Mouse (Mus musculus) CH12.LX (cell line): Measurements from ENCODE around the gene Usp11. TPM values are rescaled to one million over a fixed set of nuclear protein-coding genes. Genes with fewer than 3 reads are reported as not detected.

Source experiments
- DNase-seq: peaks from one replicate; pipeline ENCODE4 v3.0.0-alpha.2; 2013; ENCODE audit errors: extremely low read depth
- H3K27ac ChIP-seq: 2 replicates; pipeline ENCODE4 v1.5.1; 2012; ENCODE audit warnings: low read depth, mild to moderate bottlenecking, control low read depth, moderate library complexity; ENCODE audit not compliant: insufficient read depth
- H3K27me3 ChIP-seq: replicated peaks from 2 replicates; pipeline ENCODE3; 2012; ENCODE audit warnings: inconsistent platforms
- H3K36me3 ChIP-seq, 2 experiments: replicated peaks in 1 of 2; 2 replicates each; pipeline versions ENCODE3 to v1.6.1; 2012; ENCODE audit warnings: inconsistent platforms in 1 of 2, low read length in 1 of 2, mild to moderate bottlenecking in 1 of 2, mixed read lengths in 1 of 2, moderate library complexity in 1 of 2; ENCODE audit not compliant: control insufficient read depth in 1 of 2, insufficient read depth in 1 of 2
- H3K4me1 ChIP-seq, 2 experiments: 2 replicates each; pipeline ENCODE4 v1.6.1; 2012; ENCODE audit warnings: inconsistent platforms in 1 of 2, moderate library complexity in 1 of 2; ENCODE audit not compliant: insufficient read depth in 2 of 2, control insufficient read depth in 1 of 2
- H3K4me2 ChIP-seq: 2 replicates; pipeline ENCODE4 v1.6.1; 2012; ENCODE audit warnings: low read depth, mild to moderate bottlenecking, control low read depth; ENCODE audit not compliant: poor library complexity, insufficient read depth, severe bottlenecking
- H3K4me3 ChIP-seq, 3 experiments: fragments of 150-350 bp in 1 of 3; sonication (generic) in 1 of 3; replicated peaks in 1 of 3; 2 replicates each; pipeline versions ENCODE3 to v1.5.1; 2011 to 2012; ENCODE audit warnings: low read depth in 2 of 3, low read length in 2 of 3, mild to moderate bottlenecking in 2 of 3, moderate library complexity in 2 of 3, control low read depth in 1 of 3, improper control_type of control experiment in 1 of 3, inconsistent platforms in 1 of 3, mixed read lengths in 1 of 3; ENCODE audit not compliant: poor library complexity in 1 of 3
- H3K79me2 ChIP-seq: replicated peaks from 2 replicates; pipeline ENCODE4 v1.6.1; 2012; ENCODE audit warnings: mild to moderate bottlenecking, moderate library complexity; ENCODE audit not compliant: control insufficient read depth, poor library complexity, insufficient read depth, severe bottlenecking; ENCODE audit errors: extremely low read depth
- H3K9ac ChIP-seq: 2 replicates; pipeline ENCODE4 v1.6.1; 2012; ENCODE audit warnings: low read depth, mild to moderate bottlenecking, control low read depth, moderate library complexity; ENCODE audit not compliant: insufficient read depth
- H3K9me3 ChIP-seq: replicated peaks from 2 replicates; pipeline ENCODE3; 2012; ENCODE audit warnings: low read length, inconsistent platforms, mixed read lengths
- BHLHE40 ChIP-seq: IDR thresholded peaks from 2 replicates; pipeline ENCODE4 v1.6.1; 2011; ENCODE audit warnings: mild to moderate bottlenecking, low read depth, low read length, improper control_type of control experiment
- CTCF ChIP-seq, 2 experiments: IDR thresholded peaks in 1 of 2; conservative IDR thresholded peaks in 1 of 2; 2 replicates each; pipeline ENCODE4 v1.5.1; 2011 to 2012; ENCODE audit warnings: low read depth in 2 of 2, low read length in 2 of 2, improper control_type of control experiment in 1 of 2, inconsistent platforms in 1 of 2, mild to moderate bottlenecking in 1 of 2, moderate library complexity in 1 of 2
- ELF1 ChIP-seq: IDR thresholded peaks from 2 replicates; pipeline ENCODE4 v1.6.1; 2014; ENCODE audit warnings: low read depth, mild to moderate bottlenecking, inconsistent platforms, low read length, improper control_type of control experiment
- EP300 ChIP-seq: IDR thresholded peaks from 2 replicates; pipeline ENCODE4 v1.6.1; 2011; ENCODE audit warnings: low read length, improper control_type of control experiment
- IRF4 ChIP-seq: IDR thresholded peaks from 2 replicates; pipeline ENCODE4 v1.6.1; 2014; ENCODE audit warnings: low read depth, mild to moderate bottlenecking, inconsistent platforms, low read length, improper control_type of control experiment
- JUN ChIP-seq: IDR thresholded peaks from 2 replicates; pipeline ENCODE4 v1.6.1; 2011; ENCODE audit warnings: low read depth, mild to moderate bottlenecking, low read length, improper control_type of control experiment, moderate library complexity; ENCODE audit not compliant: insufficient read depth
- KAT2A ChIP-seq: IDR thresholded peaks from 2 replicates; pipeline ENCODE4 v1.6.1; 2012; ENCODE audit warnings: low read length, improper control_type of control experiment, inconsistent platforms; ENCODE audit not compliant: insufficient replicate concordance
- MAFK ChIP-seq: IDR thresholded peaks from 2 replicates; pipeline ENCODE4 v1.6.1; 2011; ENCODE audit warnings: low read length, improper control_type of control experiment; ENCODE audit not compliant: insufficient replicate concordance
- MEF2A ChIP-seq: IDR thresholded peaks from 2 replicates; pipeline ENCODE4 v1.6.1; 2014; ENCODE audit warnings: low read depth, mild to moderate bottlenecking, inconsistent platforms, low read length, improper control_type of control experiment, borderline replicate concordance
- MXI1 ChIP-seq: IDR thresholded peaks from 2 replicates; pipeline ENCODE4 v1.6.1; 2011; ENCODE audit warnings: mild to moderate bottlenecking, low read depth, low read length, improper control_type of control experiment
- MYC ChIP-seq: IDR thresholded peaks from 2 replicates; pipeline ENCODE4 v1.6.1; 2011; ENCODE audit warnings: low read depth, mild to moderate bottlenecking, improper control_type of control experiment, low read length
- NELFE ChIP-seq: IDR thresholded peaks from 2 replicates; pipeline ENCODE4 v1.6.1; 2011; ENCODE audit warnings: low read depth, low read length, improper control_type of control experiment
- PAX5 ChIP-seq: IDR thresholded peaks from 2 replicates; pipeline ENCODE4 v1.6.1; 2012; ENCODE audit warnings: low read length, inconsistent platforms, mixed read lengths
- POLR2AphosphoS2 ChIP-seq: IDR thresholded peaks from 2 replicates; pipeline ENCODE4 v1.6.1; 2011; ENCODE audit warnings: low read depth, low read length, improper control_type of control experiment
- TBP ChIP-seq: conservative IDR thresholded peaks from 2 replicates; pipeline ENCODE4 v1.6.1; 2011; ENCODE audit warnings: low read depth, low read length, improper control_type of control experiment
- UBTF ChIP-seq: IDR thresholded peaks from 2 replicates; pipeline ENCODE4 v1.6.1; 2012; ENCODE audit warnings: low read depth, mild to moderate bottlenecking, inconsistent platforms, low read length, improper control_type of control experiment, moderate library complexity
- USF2 ChIP-seq: conservative IDR thresholded peaks from 2 replicates; pipeline ENCODE4 v1.6.1; 2011; ENCODE audit warnings: low read depth, low read length, improper control_type of control experiment
- ZKSCAN1 ChIP-seq: IDR thresholded peaks from 2 replicates; pipeline ENCODE4 v1.6.1; 2012; ENCODE audit warnings: low read depth, inconsistent platforms, low read length, improper control_type of control experiment, borderline replicate concordance
- dilution Hi-C: fragments of 300-500 bp; cut with MboI; formaldehyde crosslinking; loops from 2 replicates; pipeline ENCODE4 v1.14.3; 2020; ENCODE audit warnings: low sequenced_read_pairs; ENCODE audit not compliant: extremely low pct_unique_long_range_greater_than_20kb, extremely low pct_ligation_motif_present
- in situ Hi-C: fragments of 300-500 bp; cut with MboI; formaldehyde crosslinking; loops from 3 replicates; pipeline ENCODE4 v1.14.3; 2019; ENCODE audit warnings: low sequenced_read_pairs, low pct_ligation_motif_present, low pct_unique_long_range_greater_than_20kb, mixed read lengths
- polyA plus RNA-seq: library from polyadenylated mRNA; unstranded; fragments of >175 nt; gene quantifications from 2 replicates; pipeline ENCODE4 v1.2.1, GENCODE M21; 2012; ENCODE audit warnings: low read depth; ENCODE audit not compliant: insufficient read length
- total RNA-seq, 2 experiments: library from RNA; depleted of rRNA; stranded (reverse); fragments of 300-350 nt in 1 of 2; fragments of >200 nt in 1 of 2; gene quantifications; 2 replicates each; pipeline ENCODE4 v1.2.3; 2012 to 2014

Usp11 gene
- total and polyA plus RNA-seq, 3 experiments, result 4.0 to 11.2 (median 6.3) TPM

DNA sequence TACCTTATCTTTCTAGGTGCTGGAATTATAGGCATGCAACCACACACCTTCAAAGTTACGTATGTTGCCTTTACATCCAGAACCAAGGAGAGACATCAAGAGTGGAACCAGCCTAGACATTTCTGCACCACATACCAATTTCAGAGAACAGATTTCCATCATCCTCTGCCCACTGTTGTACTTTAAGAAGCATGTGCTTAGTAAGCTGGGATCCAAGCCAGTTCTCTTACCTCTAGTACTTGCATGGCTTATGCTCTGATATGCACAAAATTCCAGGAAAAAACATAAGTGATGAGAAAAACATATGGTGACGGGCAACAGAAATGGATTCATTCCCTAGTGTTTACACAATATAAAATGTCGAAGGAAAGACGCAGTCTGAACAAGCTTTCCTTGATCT is 32.8 kb downstream of the Usp11 start:
- H3K9me3 ChIP-seq, result no peaks in the 10 kb centered on the region
- H3K4me2 ChIP-seq, result no peak overlapping the region
- dilution Hi-C loops, result no loop called here
- no peak overlapping the region for H3K4me3 ChIP-seq
- no peaks in the 10 kb centered on the region for H3K79me2 ChIP-seq
- no peak overlapping the region for H3K9ac ChIP-seq
- no peaks in the 10 kb centered on the region for H3K36me3 ChIP-seq
- no peaks in the 10 kb centered on the region for H3K4me1 ChIP-seq
- TF ChIP-seq ZKSCAN1 (no peak), PAX5 (no peak)
- TF ChIP-seq, all 38 proteins: peak for 0
- no peak overlapping the region for H3K27ac ChIP-seq
- H3K27me3 ChIP-seq, result no peaks in the 10 kb centered on the region
- DNase-seq, result no peak
- in situ Hi-C loops, result no loop called here

DNA sequence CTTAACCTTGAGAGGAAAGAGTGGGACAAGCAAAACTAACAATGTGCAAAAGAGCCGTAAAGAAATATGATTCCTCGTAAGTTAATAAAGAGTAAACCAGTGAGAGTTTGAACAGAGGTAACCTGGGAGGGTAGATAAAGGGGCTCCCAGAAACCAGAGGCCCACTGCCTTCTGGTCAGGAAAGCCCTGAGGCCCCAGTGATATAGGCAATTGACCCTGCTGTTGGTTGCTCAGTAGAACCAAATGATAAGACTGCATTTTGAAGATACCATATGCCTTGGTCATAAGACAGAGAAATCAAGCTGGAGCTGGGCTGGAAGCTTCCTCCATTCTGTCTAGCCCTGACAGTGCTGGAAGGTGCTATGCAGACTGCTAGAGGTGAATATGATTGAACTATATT is 45.1 kb downstream of the Usp11 start:
- in situ Hi-C loops (no loop called here), dilution Hi-C loops (no loop called here)
- Histone ChIP-seq H3K4me3 (no peak overlapping the region), H3K9me3 (no peaks in the 10 kb centered on the region), H3K27me3 (no peaks in the 10 kb centered on the region), H3K4me1 (no peaks in the 10 kb centered on the region), H3K27ac (no peak overlapping the region), H3K79me2 (no peaks in the 10 kb centered on the region), H3K9ac (no peak overlapping the region), H3K4me2 (no peak overlapping the region), H3K36me3 (no peaks in the 10 kb centered on the region)
- no peak for DNase-seq
- TF ChIP-seq ELF1 (no peak), JUN (no peak), MEF2A (no peak), USF2 (no peak), NELFE (no peak), CTCF (conservative IDR thresholded peaks at IDR 0.05 in 1 of 2, IDR thresholded peaks at IDR 0.05 in 1 of 2; ENCODE audit: low read depth in 2 of 2, low read length in 2 of 2) (no peak), BHLHE40 (no peak), MYC (no peak), TBP (no peak), MAFK (no peak), POLR2AphosphoS2 (no peak), UBTF (no peak), KAT2A (no peak), MXI1 (no peak), EP300 (no peak), PAX5 (no peak), IRF4 (no peak)
